Mouse (Mus musculus): Measurements from ENCODE around the gene Grn.

DNA sequence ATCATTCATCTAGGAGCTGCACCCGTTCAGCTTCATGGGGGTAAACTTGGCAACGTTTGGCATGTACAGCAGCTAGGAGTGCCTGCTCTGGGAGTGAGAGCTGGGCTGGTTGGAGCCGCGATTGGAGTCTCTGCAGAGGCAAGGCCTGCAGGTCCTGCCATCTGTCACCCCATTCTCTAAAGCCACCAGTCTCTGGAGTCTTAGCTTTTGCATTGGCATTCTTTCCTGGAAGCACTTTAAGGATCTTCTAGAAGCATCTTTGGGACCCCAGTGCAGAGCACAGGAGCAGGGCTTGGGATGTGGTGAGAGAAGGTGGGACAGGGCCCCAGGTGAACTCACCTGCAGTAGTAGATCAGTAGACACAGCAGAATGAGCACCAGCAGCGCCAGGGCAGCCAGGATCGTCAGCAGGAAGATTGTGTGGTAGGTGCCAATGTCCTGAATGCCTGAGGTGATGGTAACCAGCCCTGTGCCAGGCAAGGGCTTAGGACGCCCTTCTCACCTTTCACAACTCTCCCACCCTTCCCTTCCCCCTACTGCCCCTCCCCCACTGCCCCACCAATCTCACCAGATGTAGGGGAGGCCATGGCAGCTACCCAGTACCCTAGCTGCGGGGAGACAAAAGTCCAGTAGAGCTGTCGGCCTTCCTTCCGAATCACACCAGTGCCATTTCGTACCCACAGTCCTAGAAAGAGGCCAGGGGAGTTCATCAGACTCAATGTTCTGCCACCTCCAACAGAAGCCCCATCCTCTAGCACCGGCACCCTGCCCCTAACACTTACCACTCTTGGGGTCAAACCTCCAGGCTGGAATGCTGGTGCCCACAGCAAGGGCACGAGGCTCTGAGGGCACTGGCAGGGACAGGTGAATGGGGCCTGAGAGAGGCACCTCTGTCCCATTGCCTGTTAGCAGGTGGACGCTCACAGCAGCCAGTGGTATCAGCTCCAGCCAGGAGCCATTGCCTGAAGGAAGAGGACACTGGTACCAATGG, 9.3 kb downstream of the Grn start:
- TF ChIP-seq POLR2A (IDR thresholded peaks at IDR 0.05; ENCODE audit: low read depth, low read length) (no peak), ZC3H11A (IDR thresholded peaks at IDR 0.05; ENCODE audit: low read depth, low read length) (no peak)

Measured in CH12.LX (cell line).